Mouse (Mus musculus) heart, adult 2 months (tissue): ENCODE data around the gene Tspan14. TPM values are rescaled to one million over a fixed set of nuclear protein-coding genes. Genes with fewer than 3 reads are reported as not detected.

Experiments
- DNase-seq, 2 experiments: peaks; one replicate each; pipeline ENCODE4 v3.0.0; 2021
- H3K27ac ChIP-seq: fragments of 200-600 bp; 2 replicates; pipeline ENCODE4 v1.8.1; 2022
- H3K27me3 ChIP-seq: fragments of 200-500 bp; 2 replicates; pipeline ENCODE4 v1.6.1; 2012; ENCODE audit warnings: mild to moderate bottlenecking, low read length, inconsistent platforms, mixed read lengths; ENCODE audit not compliant: control insufficient read depth, insufficient read depth
- H3K36me3 ChIP-seq: fragments of 200-500 bp; 2 replicates; pipeline ENCODE4 v1.6.1; 2012; ENCODE audit warnings: low read length, inconsistent platforms; ENCODE audit not compliant: control insufficient read depth, insufficient read depth
- H3K4me1 ChIP-seq: fragments of 200-500 bp; 2 replicates; pipeline ENCODE4 v1.6.1; 2011; ENCODE audit warnings: low read length; ENCODE audit not compliant: control insufficient read depth, insufficient read depth
- H3K4me3 ChIP-seq: fragments of 200-600 bp; 2 replicates; pipeline ENCODE4 v1.8.1; 2022
- H3K79me2 ChIP-seq: fragments of 200-500 bp; replicated peaks from 2 replicates; pipeline ENCODE4 v1.6.1; 2012; ENCODE audit warnings: mild to moderate bottlenecking, inconsistent platforms, low read length, moderate library complexity, mixed read lengths; ENCODE audit not compliant: control insufficient read depth, insufficient read depth
- H3K9ac ChIP-seq: fragments of 200-500 bp; 2 replicates; pipeline ENCODE4 v1.6.1; 2012; ENCODE audit warnings: low read depth, mild to moderate bottlenecking, control low read depth, inconsistent platforms, low read length, mixed read lengths
- CTCF ChIP-seq: fragments of 200-600 bp; IDR thresholded peaks from 2 replicates; pipeline ENCODE4 v1.8.1; 2022; ENCODE audit warnings: antibody characterized with exemption, mild to moderate bottlenecking, moderate library complexity
- EP300 ChIP-seq: fragments of 200-500 bp; IDR thresholded peaks from 2 replicates; pipeline ENCODE4 v1.6.1; 2011; ENCODE audit warnings: low read depth, low read length, control low read depth; ENCODE audit not compliant: insufficient read depth
- POLR2A ChIP-seq: fragments of 200-500 bp; IDR thresholded peaks from 2 replicates; pipeline ENCODE4 v1.6.1; 2011; ENCODE audit warnings: mild to moderate bottlenecking, low read depth, low read length, control low read depth; ENCODE audit not compliant: insufficient read depth
- WGBS: fragments of 180-500 bp; shearing (Covaris S2); methylation state at CpG from one replicate; pipeline ENCODE4 v1.1.7; 2018; 5-methylcytosine and 5-hydroxymethylcytosine counted together
- intact Hi-C: fragments of 180-260 bp; cut with DNase I; formaldehyde crosslinking; loops from one replicate; pipeline ENCODE4 v1.15.1; 2025
- polyA plus RNA-seq: library from polyadenylated mRNA; depleted of rRNA; stranded (reverse); fragments of >200 nt; gene quantifications from 2 replicates; pipeline ENCODE4 v1.2.3, GENCODE M21; 2012
- total RNA-seq, 2 experiments: library from RNA; stranded (reverse); gene quantifications; 2 replicates each; pipeline ENCODE4 v1.2.3; 2021

Tspan14 gene
- total and polyA plus RNA-seq, 3 experiments = 11.8 to 25.7 (median 18.6) TPM

GRCm38 (mm10) chr14:40894576-40895247, 71.9 kb downstream of the Tspan14 start:
- peak; percentile 76 to 83 for DNase-seq
- no peaks in the 10 kb centered on the region for H3K36me3 ChIP-seq
- intact Hi-C loops = loop anchor here (10.0 kb wide), 1 partner anchor 1360 kb away; no protein-coding TSS in a partner anchor
- H3K27ac ChIP-seq = no peak overlapping the region
- TF ChIP-seq CTCF (peak; percentile 95), POLR2A (no peak), EP300 (0 out of 2 replicates have a peak, but pooled peaks have one; percentile 47)
- H3K27me3 ChIP-seq = peaks cover 2% of the 10 kb centered on the region; the same call in 1 of the 2 replicates
- no peaks in the 10 kb centered on the region for H3K79me2 ChIP-seq
- 12% methylated on average over 23 of the region's 23 CpGs for WGBS
- no peak overlapping the region for H3K4me3 ChIP-seq
- no peak overlapping the region for H3K9ac ChIP-seq
- no peaks in the 10 kb centered on the region for H3K4me1 ChIP-seq

GRCm38 (mm10) chr14:40893884-40894283, 72.7 kb downstream of the Tspan14 start:
- Histone ChIP-seq H3K27ac (no peak overlapping the region), H3K4me3 (no peak overlapping the region), H3K4me1 (no peaks in the 10 kb centered on the region), H3K36me3 (no peaks in the 10 kb centered on the region), H3K27me3 (peaks cover 2% of the 10 kb centered on the region; the same call in 1 of the 2 replicates), H3K79me2 (no peaks in the 10 kb centered on the region), H3K9ac (no peak overlapping the region)
- WGBS = 46% methylated on average over 8 of the region's 8 CpGs
- intact Hi-C loops = loop anchor here (10.0 kb wide), 1 partner anchor 1359 kb away; no protein-coding TSS in a partner anchor
- TF ChIP-seq CTCF (no peak), EP300 (no peak), POLR2A (no peak)
- no peak for DNase-seq

- intact Hi-C loops = loop anchor here (10.0 kb wide), 1 partner anchor 1358 kb away; no protein-coding TSS in a partner anchor
- Histone ChIP-seq H3K27ac (no peak within 1 kb of the TSS), H3K4me3 (no peak within 1 kb of the TSS)
Observed at GRCm38 (mm10) chr14:40893196-40893595, 73.4 kb downstream of the Tspan14 start, which contains the start of gene Sh2d4b. TSS of gene Sh2d4b (minus strand) at chr14:40893266.

GRCm38 (mm10) chr14:40892326-40892825, 74.2 kb downstream of the Tspan14 start:
- 89% methylated on average over 7 of the region's 7 CpGs for WGBS
- DNase-seq = no peak
- Histone ChIP-seq H3K4me3 (no peak overlapping the region), H3K27me3 (peaks cover 2% of the 10 kb centered on the region; the same call in 1 of the 2 replicates), H3K36me3 (no peaks in the 10 kb centered on the region), H3K9ac (no peak overlapping the region), H3K79me2 (no peaks in the 10 kb centered on the region), H3K4me1 (no peaks in the 10 kb centered on the region), H3K27ac (no peak overlapping the region)
- intact Hi-C loops = loop anchor here (10.0 kb wide), 1 partner anchor 1358 kb away; no protein-coding TSS in a partner anchor
- TF ChIP-seq POLR2A (no peak), CTCF (no peak), EP300 (no peak)

More at GRCm38 (mm10) chr14:40893196-40893595, 73.4 kb downstream of the Tspan14 start, which contains the start of gene Sh2d4b:
- peaks cover 2% of the 10 kb centered on the region; the same call in 1 of the 2 replicates for H3K27me3 ChIP-seq
- no peak for TF ChIP-seq POLR2A
- no peak for TF ChIP-seq EP300
- TF ChIP-seq CTCF = no peak
- no peak within 1 kb of the TSS for H3K9ac ChIP-seq
- no peaks in the 10 kb centered on the region for H3K79me2 ChIP-seq
- no peak for DNase-seq
- no peaks in the 10 kb centered on the region for H3K4me1 ChIP-seq
- WGBS = 62% methylated on average over 3 of the region's 3 CpGs
- no peaks in the 10 kb centered on the region for H3K36me3 ChIP-seq

- Histone ChIP-seq H3K27me3 (peaks cover 2% of the 10 kb centered on the region; the same call in 1 of the 2 replicates), H3K4me3 (no peak overlapping the region), H3K36me3 (no peaks in the 10 kb centered on the region), H3K4me1 (no peaks in the 10 kb centered on the region), H3K79me2 (no peaks in the 10 kb centered on the region), H3K9ac (no peak overlapping the region), H3K27ac (no peak overlapping the region)
- intact Hi-C loops = loop anchor here (10.0 kb wide), 1 partner anchor 1357 kb away; no protein-coding TSS in a partner anchor
- 90% methylated on average over 4 of the region's 4 CpGs for WGBS
- no peak for TF ChIP-seq EP300
- no peak for TF ChIP-seq POLR2A
- no peak for TF ChIP-seq CTCF
- DNase-seq = no peak
Observed at GRCm38 (mm10) chr14:40891506-40891905, 75.1 kb downstream of the Tspan14 start.
